Mouse (Mus musculus) T-helper 2 cell (primary cell): ENCODE measurements around the gene Amdhd2.

Source experiments
- in situ Hi-C: fragments of 300-600 bp; cut with MboI, MseI; formaldehyde crosslinking; loops from one replicate; pipeline ENCODE4 v1.15.1; 2025; ENCODE audit warnings: high pct_unique_total_duplicates

Amdhd2 gene

GRCm38 (mm10) chr17:24163176-24163962, at the start of gene Amdhd2:
Gene Amdhd2, minus strand, starts transcription at chr17:24163766.
- in situ Hi-C loops: no loop called here

- in situ Hi-C loops: no loop called here
Measured at GRCm38 (mm10) chr17:24213186-24213585, 49.6 kb upstream of the Amdhd2 start.

- in situ Hi-C loops: no loop called here
Measured at GRCm38 (mm10) chr17:24212441-24213018, 49.0 kb upstream of the Amdhd2 start.

- in situ Hi-C loops: no loop called here
Measured at GRCm38 (mm10) chr17:24211631-24212440, 48.3 kb upstream of the Amdhd2 start.

GRCm38 (mm10) chr17:24210591-24210990, 47.0 kb upstream of the Amdhd2 start:
- in situ Hi-C loops: no loop called here

GRCm38 (mm10) chr17:24209916-24210240, 46.3 kb upstream of the Amdhd2 start:
- in situ Hi-C loops: no loop called here

GRCm38 (mm10) chr17:24209043-24209915, 45.7 kb upstream of the Amdhd2 start, which contains the start of gene Ntn3:
Gene Ntn3, minus strand, starts transcription at chr17:24209531.
- in situ Hi-C loops: no loop called here

GRCm38 (mm10) chr17:24208641-24209042, 45.1 kb upstream of the Amdhd2 start:
- in situ Hi-C loops: no loop called here

- in situ Hi-C loops: no loop called here
Measured at GRCm38 (mm10) chr17:24207768-24208640, 44.4 kb upstream of the Amdhd2 start.

- in situ Hi-C loops: no loop called here
Measured at GRCm38 (mm10) chr17:24206451-24207351, 43.1 kb upstream of the Amdhd2 start.

GRCm38 (mm10) chr17:24205908-24206361, 42.4 kb upstream of the Amdhd2 start:
- in situ Hi-C loops: no loop called here

- in situ Hi-C loops: no loop called here
Measured at GRCm38 (mm10) chr17:24205284-24205888, 41.8 kb upstream of the Amdhd2 start, which contains the start of gene Tbc1d24. Gene Tbc1d24, minus strand, starts transcription at chr17:24205562.

GRCm38 (mm10) chr17:24204846-24205245, 41.3 kb upstream of the Amdhd2 start:
- in situ Hi-C loops: no loop called here

GRCm38 (mm10) chr17:24203611-24204534, 40.3 kb upstream of the Amdhd2 start:
- in situ Hi-C loops: no loop called here

GRCm38 (mm10) chr17:24203068-24203467, 39.5 kb upstream of the Amdhd2 start:
- in situ Hi-C loops: no loop called here

GRCm38 (mm10) chr17:24201092-24201491, 37.5 kb upstream of the Amdhd2 start:
- in situ Hi-C loops: no loop called here

GRCm38 (mm10) chr17:24199741-24200140, 36.2 kb upstream of the Amdhd2 start:
- in situ Hi-C loops: no loop called here

- in situ Hi-C loops: no loop called here
Measured at GRCm38 (mm10) chr17:24199252-24199651, 35.7 kb upstream of the Amdhd2 start.
